Mouse (Mus musculus) embryonic facial prominence, embryonic 13.5 days (tissue): ENCODE data around the gene Dlg5. TPM values are rescaled to one million over a fixed set of nuclear protein-coding genes. Genes with fewer than 3 reads are reported as not detected.

Source experiments
- ATAC-seq: fragments of 200-750 bp; cut with Nextera tagmentation; 2 replicates; pipeline ENCODE4 v1.8.0; 2017; ENCODE audit warnings: low read depth; ENCODE audit not compliant: insufficient number of reproducible peaks, insufficient read depth, low FRiP score, low TSS enrichment
- H3K27ac ChIP-seq: fragments of 300-500 bp; sonication (generic); 2 replicates; pipeline ENCODE4 v1.5.1; 2015; ENCODE audit warnings: moderate library complexity, mild to moderate bottlenecking, inconsistent platforms
- H3K27me3 ChIP-seq: fragments of 300-500 bp; sonication (generic); 2 replicates; pipeline ENCODE4 v1.6.1; 2015; ENCODE audit warnings: mild to moderate bottlenecking, inconsistent platforms
- H3K36me3 ChIP-seq: fragments of 300-500 bp; sonication (generic); 2 replicates; pipeline ENCODE4 v1.6.1; 2015; ENCODE audit warnings: mild to moderate bottlenecking, inconsistent platforms
- H3K4me1 ChIP-seq: fragments of 300-500 bp; sonication (generic); 2 replicates; pipeline ENCODE4 v1.6.1; 2015; ENCODE audit warnings: inconsistent platforms
- H3K4me2 ChIP-seq: fragments of 300-500 bp; sonication (generic); 2 replicates; pipeline ENCODE4 v1.6.1; 2015; ENCODE audit warnings: moderate library complexity, mild to moderate bottlenecking, inconsistent platforms
- H3K4me3 ChIP-seq: fragments of 300-500 bp; sonication (generic); 2 replicates; pipeline ENCODE4 v1.5.1; 2015; ENCODE audit warnings: mild to moderate bottlenecking, inconsistent platforms
- H3K9ac ChIP-seq: fragments of 300-500 bp; sonication (generic); 2 replicates; pipeline ENCODE4 v1.6.1; 2015; ENCODE audit warnings: mild to moderate bottlenecking, inconsistent platforms
- H3K9me3 ChIP-seq: fragments of 300-500 bp; sonication (generic); 2 replicates; pipeline ENCODE4 v1.6.1; 2016; ENCODE audit warnings: inconsistent platforms
- WGBS: fragments of 180-500 bp; shearing (Covaris S2); methylation state at CpG from one replicate; pipeline ENCODE4 v1.1.7; 2015; ENCODE audit warnings: mixed read lengths; 5-methylcytosine and 5-hydroxymethylcytosine counted together
- polyA plus RNA-seq: library from polyadenylated mRNA; unstranded; fragments of >200 nt; fragmentation: Nextera tagmentation; extraction: Ambion mirVana; gene quantifications from 2 replicates; pipeline ENCODE4 v1.2.1, GENCODE M21; 2015

Dlg5 gene
- polyA plus RNA-seq, 1 experiment from 2014 or later = 27.3 TPM

DNA sequence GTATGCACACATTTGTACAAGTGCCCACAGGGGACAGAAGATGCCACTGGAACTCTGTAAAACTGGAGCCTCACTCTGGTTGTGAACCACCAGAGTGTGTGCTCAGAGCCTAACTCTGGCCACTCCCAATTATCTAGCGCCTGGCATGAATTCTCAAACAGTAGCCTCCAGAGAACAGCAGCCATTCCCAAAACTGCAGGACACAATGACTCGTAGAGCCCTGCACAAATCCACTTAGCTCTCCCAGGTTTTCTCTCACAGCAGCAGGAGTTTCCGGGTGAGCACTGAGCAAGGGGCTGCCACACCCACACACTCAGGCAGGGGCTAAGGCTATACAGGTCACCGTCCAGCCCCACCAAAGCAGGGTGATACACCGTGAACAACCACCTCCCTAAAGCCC lies 32.9 kb downstream of the Dlg5 start:
- ATAC-seq = no peak
- H3K4me2 ChIP-seq = no peak overlapping the region
- no peak overlapping the region for H3K4me3 ChIP-seq
- no peak overlapping the region for H3K9ac ChIP-seq
- no peaks in the 10 kb centered on the region for H3K9me3 ChIP-seq
- peak overlapping the region; percentile 63 for H3K27ac ChIP-seq
- no peaks in the 10 kb centered on the region for H3K36me3 ChIP-seq
- 44% methylated on average over 5 of the region's 5 CpGs for WGBS
- H3K4me1 ChIP-seq = peaks cover 84% of the 10 kb centered on the region
- no peaks in the 10 kb centered on the region for H3K27me3 ChIP-seq

DNA sequence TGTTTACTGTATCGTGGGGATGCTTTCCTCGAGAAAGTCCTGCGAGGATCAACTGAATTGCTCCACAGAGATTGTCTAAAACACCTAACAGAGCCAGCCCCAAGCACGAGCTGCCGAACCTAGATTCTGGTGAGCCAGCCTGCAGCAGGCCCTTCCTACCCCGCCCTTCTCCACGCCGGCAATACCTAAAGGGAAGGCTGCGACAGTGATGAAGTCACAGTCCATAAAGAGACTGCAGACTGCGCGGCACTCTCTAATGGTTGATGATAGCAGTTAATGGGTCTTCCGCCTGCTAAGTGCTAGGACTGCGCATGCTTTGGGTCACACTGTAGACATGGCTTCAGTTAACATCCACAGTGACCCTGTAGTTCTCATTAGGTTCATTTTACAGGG lies 38.4 kb downstream of the Dlg5 start:
- 0 out of 2 replicates have a peak, but pooled peaks cover 3% of the 10 kb centered on the region for H3K36me3 ChIP-seq
- no peak for ATAC-seq
- H3K4me1 ChIP-seq = peaks cover 69% of the 10 kb centered on the region
- no peak overlapping the region for H3K9ac ChIP-seq
- no peak overlapping the region for H3K4me2 ChIP-seq
- no peak overlapping the region for H3K4me3 ChIP-seq
- no peaks in the 10 kb centered on the region for H3K9me3 ChIP-seq
- 59% methylated on average over 13 of the region's 13 CpGs for WGBS
- H3K27me3 ChIP-seq = no peaks in the 10 kb centered on the region
- H3K27ac ChIP-seq = no peak overlapping the region

DNA sequence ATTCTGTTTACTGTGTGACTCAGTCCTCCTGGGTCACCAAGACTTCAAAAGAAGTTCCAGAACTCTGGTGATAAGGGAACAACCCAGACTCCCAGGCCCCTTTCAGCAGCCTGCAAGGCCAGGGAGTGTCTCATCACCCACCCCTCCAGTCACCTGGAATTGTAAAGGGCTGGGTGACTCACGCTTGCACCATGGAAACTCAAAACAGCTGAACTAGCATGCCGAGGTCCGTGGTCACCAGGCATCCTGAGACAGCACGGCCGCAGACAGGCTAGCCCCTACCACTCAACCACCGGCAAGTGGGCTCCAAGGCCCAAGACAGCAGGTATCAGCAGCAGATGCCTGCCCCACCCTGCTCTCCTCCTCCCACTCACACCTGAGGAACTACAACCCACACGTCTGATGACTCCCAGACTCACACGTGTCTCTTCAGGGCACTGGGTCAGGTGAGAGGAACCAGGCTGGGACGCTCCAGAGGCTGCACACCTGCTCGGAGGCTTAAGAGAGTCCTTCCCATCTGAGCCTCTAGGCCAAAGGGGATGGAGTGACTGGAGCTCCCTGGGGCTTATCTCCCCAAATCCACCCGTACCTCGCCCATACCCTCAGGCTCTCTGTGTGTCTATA lies 38.9 kb downstream of the Dlg5 start:
- H3K4me3 ChIP-seq = no peak overlapping the region
- no peak overlapping the region for H3K9ac ChIP-seq
- ATAC-seq = no peak
- H3K27ac ChIP-seq = no peak overlapping the region
- H3K27me3 ChIP-seq = no peaks in the 10 kb centered on the region
- whole genome bisulfite sequencing = 43% methylated on average over 12 of the region's 12 CpGs
- H3K4me1 ChIP-seq = peaks cover 63% of the 10 kb centered on the region
- H3K4me2 ChIP-seq = no peak overlapping the region
- H3K9me3 ChIP-seq = no peaks in the 10 kb centered on the region
- H3K36me3 ChIP-seq = peaks cover 8% of the 10 kb centered on the region

DNA sequence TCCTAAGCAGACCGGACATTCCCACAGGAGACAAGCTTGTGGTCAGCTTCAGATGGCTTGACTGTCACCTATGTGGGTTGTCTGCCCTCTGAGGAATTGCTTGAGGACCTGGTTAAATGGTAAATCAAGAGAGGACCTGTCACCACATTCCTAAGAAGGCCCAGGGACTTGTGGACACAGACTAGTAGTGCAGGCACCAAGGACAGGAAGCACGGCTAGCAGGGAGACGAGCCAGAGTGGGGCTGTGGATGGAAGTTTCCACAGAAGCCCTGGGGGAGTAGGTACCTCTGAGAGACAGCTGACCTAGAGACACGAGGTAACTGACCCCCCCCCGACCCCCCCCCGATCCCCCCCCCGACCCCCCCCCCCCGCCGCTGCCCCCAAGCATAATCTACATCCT lies 39.4 kb downstream of the Dlg5 start:
- Histone ChIP-seq H3K4me2 (no peak overlapping the region), H3K9me3 (no peaks in the 10 kb centered on the region), H3K36me3 (peaks cover 13% of the 10 kb centered on the region), H3K4me1 (peaks cover 60% of the 10 kb centered on the region), H3K4me3 (no peak overlapping the region), H3K27me3 (no peaks in the 10 kb centered on the region), H3K9ac (no peak overlapping the region), H3K27ac (no peak overlapping the region)
- WGBS = 25% methylated on average over 8 of the region's 9 CpGs
- ATAC-seq = no peak

DNA sequence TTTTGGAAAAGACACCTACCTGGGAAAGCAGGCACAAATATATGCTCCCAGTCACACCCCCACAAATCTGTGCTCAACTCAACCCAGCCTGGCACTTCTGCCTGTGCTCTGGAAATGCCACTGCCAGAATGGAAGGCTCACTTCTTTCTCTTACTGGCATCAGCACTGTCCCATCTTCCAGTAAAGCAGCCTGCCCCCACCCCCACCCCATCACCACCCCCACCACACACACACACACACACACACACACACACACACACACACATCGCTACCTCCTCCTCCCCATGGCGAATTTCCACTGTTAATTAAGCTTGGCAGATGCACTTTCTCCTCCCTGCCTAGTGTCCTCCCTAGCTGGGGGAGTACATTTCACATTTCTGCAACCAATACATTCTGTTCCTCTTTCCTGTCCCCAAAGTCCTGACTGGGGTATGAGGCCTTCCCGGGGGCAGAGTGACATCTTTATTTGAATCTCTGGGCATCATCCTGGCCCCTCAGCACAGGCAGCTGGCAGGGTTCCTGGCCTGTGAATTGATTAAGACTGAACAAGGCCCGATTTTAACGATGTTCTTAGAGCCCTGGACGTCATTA lies 40.3 kb downstream of the Dlg5 start:
- H3K36me3 ChIP-seq = peaks cover 20% of the 10 kb centered on the region
- WGBS = 29% methylated on average over 6 of the region's 6 CpGs
- no peak for ATAC-seq

DNA sequence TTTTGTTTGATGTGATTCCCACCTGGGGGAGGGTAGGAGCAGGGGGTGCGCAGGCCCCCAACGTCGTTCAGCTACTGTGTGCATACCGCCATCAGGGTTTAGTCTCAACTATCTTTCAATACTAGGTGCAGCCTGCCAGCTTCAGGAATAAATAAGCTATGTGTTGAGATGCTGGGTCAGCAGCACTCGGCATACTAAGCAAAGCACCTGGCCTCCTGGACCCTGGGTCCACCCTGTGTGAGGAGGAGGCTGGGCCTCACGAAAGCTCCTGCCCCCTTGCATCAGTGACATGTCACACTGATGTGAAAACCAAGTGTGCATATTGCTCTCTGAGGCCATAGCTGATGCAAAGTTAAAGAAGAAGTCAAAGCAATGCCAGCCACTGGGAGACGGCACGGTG lies 42.5 kb downstream of the Dlg5 start:
- H3K4me2 ChIP-seq = no peak overlapping the region
- H3K27ac ChIP-seq = no peak overlapping the region
- no peak overlapping the region for H3K9ac ChIP-seq
- peaks cover 40% of the 10 kb centered on the region for H3K36me3 ChIP-seq
- 92% methylated on average over 8 of the region's 8 CpGs for WGBS
- H3K4me1 ChIP-seq = peaks cover 55% of the 10 kb centered on the region
- no peak for ATAC-seq
- no peaks in the 10 kb centered on the region for H3K27me3 ChIP-seq
- no peak overlapping the region for H3K4me3 ChIP-seq
- no peaks in the 10 kb centered on the region for H3K9me3 ChIP-seq

More for the DNA sequence above, 40.3 kb downstream of the Dlg5 start:
- peaks cover 54% of the 10 kb centered on the region for H3K4me1 ChIP-seq
- no peaks in the 10 kb centered on the region for H3K27me3 ChIP-seq
- H3K4me3 ChIP-seq = no peak overlapping the region
- H3K4me2 ChIP-seq = no peak overlapping the region
- H3K27ac ChIP-seq = no peak overlapping the region
- no peaks in the 10 kb centered on the region for H3K9me3 ChIP-seq
- H3K9ac ChIP-seq = no peak overlapping the region

DNA sequence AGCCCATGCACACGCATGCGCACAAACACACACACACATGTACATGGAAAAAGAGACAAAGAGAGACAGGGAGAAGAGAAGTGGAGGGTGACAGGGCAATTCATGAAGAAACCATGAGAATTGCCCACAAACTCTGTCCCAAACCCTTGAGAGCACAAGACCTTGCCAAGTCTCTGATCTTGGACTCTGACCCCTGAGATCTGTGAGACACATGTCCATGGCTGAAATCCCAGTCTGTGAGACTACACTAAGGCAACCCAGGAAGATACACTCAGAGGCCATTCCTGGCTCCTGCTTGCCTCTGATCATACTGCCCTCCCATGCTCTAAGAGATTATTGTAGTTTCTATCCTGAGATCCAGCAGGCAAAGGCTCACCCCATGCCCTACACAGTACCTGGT lies 44.9 kb downstream of the Dlg5 start:
- Histone ChIP-seq H3K27ac (no peak overlapping the region), H3K4me2 (no peak overlapping the region), H3K36me3 (peaks cover 58% of the 10 kb centered on the region), H3K9ac (0 out of 2 replicates have a peak overlapping the region, but pooled peaks have one; percentile 16), H3K4me1 (peaks cover 45% of the 10 kb centered on the region), H3K4me3 (no peak overlapping the region), H3K27me3 (no peaks in the 10 kb centered on the region), H3K9me3 (no peaks in the 10 kb centered on the region)
- 97% methylated on average over 2 of the region's 2 CpGs for WGBS
- ATAC-seq = no peak

DNA sequence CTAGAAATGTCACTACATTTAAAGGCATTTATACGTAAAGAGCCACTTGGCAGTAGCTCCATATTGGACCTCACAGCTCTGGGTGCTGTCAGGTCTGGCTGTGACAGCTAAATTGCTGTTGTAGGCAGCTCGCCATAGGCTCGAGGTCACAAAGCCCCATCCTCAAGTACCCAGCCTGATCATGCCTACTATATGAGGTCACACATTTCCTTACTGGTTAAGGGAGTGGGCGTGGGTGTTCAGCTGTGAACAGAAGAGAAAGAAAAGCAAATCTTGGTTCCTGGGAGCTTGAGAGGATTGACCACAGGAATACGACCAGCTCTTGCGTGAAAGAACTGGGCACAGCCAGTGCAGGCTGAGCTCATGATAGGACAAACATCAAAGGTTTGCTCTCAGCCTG lies 46.0 kb downstream of the Dlg5 start:
- Histone ChIP-seq H3K4me2 (no peak overlapping the region), H3K4me3 (no peak overlapping the region), H3K27me3 (no peaks in the 10 kb centered on the region), H3K9ac (no peak overlapping the region), H3K9me3 (no peaks in the 10 kb centered on the region), H3K27ac (no peak overlapping the region), H3K4me1 (peaks cover 40% of the 10 kb centered on the region), H3K36me3 (peaks cover 59% of the 10 kb centered on the region)
- 86% methylated on average over 6 of the region's 6 CpGs for WGBS
- ATAC-seq = no peak

DNA sequence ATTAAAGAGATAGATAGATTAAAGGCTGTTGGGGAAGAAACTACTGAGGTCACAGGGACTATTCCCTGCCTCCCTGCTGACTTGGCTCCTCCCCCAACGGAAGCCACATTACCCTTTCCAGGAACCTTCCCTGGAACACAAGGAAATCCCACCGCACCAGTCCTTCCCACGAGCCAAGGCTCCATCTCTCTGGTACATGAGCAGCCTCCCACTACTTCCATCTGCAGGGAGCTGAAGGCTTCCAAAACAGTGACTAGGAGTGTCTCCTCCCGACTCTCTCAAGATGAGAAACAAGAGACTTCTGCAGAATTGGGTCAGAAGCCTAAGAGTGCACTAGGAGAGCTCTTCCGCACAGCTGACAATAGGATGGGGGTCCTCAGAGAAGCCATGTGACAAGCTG lies 47.9 kb downstream of the Dlg5 start:
- Histone ChIP-seq H3K27me3 (no peaks in the 10 kb centered on the region), H3K9me3 (no peaks in the 10 kb centered on the region), H3K4me3 (no peak overlapping the region), H3K4me1 (peaks cover 31% of the 10 kb centered on the region), H3K36me3 (peaks cover 59% of the 10 kb centered on the region), H3K9ac (no peak overlapping the region), H3K4me2 (no peak overlapping the region), H3K27ac (no peak overlapping the region)
- WGBS = 80% methylated on average over 5 of the region's 5 CpGs
- no peak for ATAC-seq

DNA sequence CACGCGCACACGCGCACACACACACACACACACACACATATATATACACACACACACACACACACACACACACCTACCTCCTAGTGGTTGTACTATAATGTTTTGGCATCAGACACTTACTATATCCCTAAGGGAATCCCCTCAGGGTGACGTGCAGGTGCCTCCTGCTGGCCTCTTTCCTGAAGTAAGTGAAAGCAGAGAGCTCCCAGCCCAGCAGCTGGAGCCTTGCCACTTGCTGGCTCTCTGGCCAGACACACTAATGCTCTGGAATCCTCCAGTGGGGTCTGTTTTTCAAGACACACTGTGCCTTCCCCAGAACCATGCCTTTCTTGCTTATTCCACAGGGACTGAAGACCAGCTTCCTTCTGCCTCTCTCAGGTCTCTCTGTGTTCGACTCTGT lies 48.8 kb downstream of the Dlg5 start:
- H3K4me2 ChIP-seq = no peak overlapping the region
- no peak overlapping the region for H3K9ac ChIP-seq
- WGBS = 82% methylated on average over 6 of the region's 6 CpGs
- no peak for ATAC-seq
- H3K27me3 ChIP-seq = no peaks in the 10 kb centered on the region
- no peaks in the 10 kb centered on the region for H3K9me3 ChIP-seq
- peak overlapping the region; percentile 60; the same call in 1 of the 2 replicates for H3K27ac ChIP-seq
- H3K4me3 ChIP-seq = no peak overlapping the region
- H3K36me3 ChIP-seq = peaks cover 56% of the 10 kb centered on the region
- H3K4me1 ChIP-seq = peaks cover 31% of the 10 kb centered on the region

DNA sequence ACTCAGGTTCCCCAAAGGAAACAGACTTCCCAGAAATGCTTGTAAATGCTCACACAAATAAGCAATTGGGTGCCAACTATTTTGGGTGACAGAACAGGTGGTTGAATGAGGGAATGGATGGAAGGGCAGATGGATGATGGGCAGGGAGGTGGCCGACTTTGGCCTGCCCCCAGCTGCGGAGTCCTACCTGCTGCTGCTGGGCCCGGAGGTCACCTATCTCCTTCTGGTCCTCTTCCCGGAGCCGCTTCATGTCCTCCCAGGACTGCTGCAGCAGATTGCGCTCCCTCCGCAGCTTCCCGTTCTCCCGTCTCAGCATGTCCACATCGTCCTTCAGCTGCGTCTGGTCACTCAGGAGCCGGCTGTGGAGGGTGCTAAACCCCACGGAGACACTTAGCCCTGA lies 55.6 kb downstream of the Dlg5 start:
- Histone ChIP-seq H3K27me3 (no peaks in the 10 kb centered on the region), H3K36me3 (peaks cover 62% of the 10 kb centered on the region), H3K4me1 (peaks cover 10% of the 10 kb centered on the region; the same call in 1 of the 2 replicates), H3K4me2 (no peak overlapping the region), H3K9ac (no peak overlapping the region), H3K4me3 (no peak overlapping the region), H3K27ac (no peak overlapping the region), H3K9me3 (no peaks in the 10 kb centered on the region)
- no peak for ATAC-seq
- 93% methylated on average over 13 of the region's 13 CpGs for WGBS

DNA sequence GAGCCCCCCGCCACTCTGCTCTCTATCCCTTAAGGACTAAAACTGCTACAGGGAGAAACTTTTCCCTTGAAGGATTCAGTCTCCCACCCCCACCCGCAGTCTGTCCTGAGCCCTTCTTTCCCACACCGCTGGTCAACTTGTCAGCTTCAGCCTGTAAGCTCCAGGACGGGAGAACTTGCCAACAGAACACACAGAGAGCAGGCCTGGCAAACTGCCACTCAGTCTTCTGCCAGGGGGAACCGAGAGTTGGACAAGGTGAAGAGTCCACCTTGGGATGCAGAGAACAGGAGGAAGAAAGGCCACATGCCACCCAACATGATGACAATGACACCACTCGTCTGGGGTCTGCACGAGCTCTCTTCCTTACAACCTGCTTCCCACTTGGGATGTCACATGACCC lies 56.1 kb downstream of the Dlg5 start:
- Histone ChIP-seq H3K4me1 (peaks cover 10% of the 10 kb centered on the region; the same call in 1 of the 2 replicates), H3K4me2 (no peak overlapping the region), H3K27ac (no peak overlapping the region), H3K9ac (no peak overlapping the region), H3K9me3 (no peaks in the 10 kb centered on the region), H3K36me3 (peaks cover 64% of the 10 kb centered on the region), H3K4me3 (no peak overlapping the region), H3K27me3 (no peaks in the 10 kb centered on the region)
- WGBS = 73% methylated on average over 7 of the region's 7 CpGs
- ATAC-seq = no peak
